Mouse (Mus musculus): ENCODE results near the gene St3gal4.

DNA sequence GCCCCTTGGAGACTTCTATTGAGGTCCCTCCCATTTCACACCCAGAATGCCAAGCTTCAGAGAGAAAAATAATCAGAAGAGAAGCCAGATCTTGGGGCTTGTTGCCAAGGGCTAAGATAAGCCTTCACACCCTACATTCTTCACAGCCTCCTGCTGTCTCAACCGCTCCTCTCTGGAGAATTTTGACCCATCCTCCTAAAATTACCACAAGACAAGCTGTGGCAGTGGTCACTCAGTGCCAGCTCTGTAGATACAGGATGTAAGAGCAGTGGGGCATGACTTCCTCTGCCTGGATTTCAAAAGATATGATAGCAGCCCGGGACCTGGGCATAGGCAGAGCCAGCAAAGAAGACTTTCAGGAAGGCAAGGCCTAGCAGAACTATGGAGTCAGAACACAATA lies 57.6 kb downstream of the St3gal4 start:
- no peak for TF ChIP-seq CTCF (IDR thresholded peaks at IDR 0.05; ENCODE audit: borderline replicate concordance, insufficient read depth, low read depth, low read length)
- TF ChIP-seq POLR2A (IDR thresholded peaks at IDR 0.05; ENCODE audit: borderline replicate concordance, insufficient read depth, low read length) = no peak
